Mouse (Mus musculus) ovary, postnatal 14 days (tissue): ENCODE data around the gene Zmynd8.

Experiments used
- DNase-seq: peaks from one replicate; pipeline ENCODE4 v3.0.0; 2022; ENCODE audit warnings: low spot score

Zmynd8 gene

GRCm38 (mm10) chr2:165898202-165899194 lies at the start of gene Zmynd8:
TSS of gene Zmynd8 (minus strand) at chr2:165899016.
- DNase-seq, result no peak

- no peak for DNase-seq
Observed at GRCm38 (mm10) chr2:165948007-165948406, 49.2 kb upstream of the Zmynd8 start.

GRCm38 (mm10) chr2:165946046-165946564 lies 47.3 kb upstream of the Zmynd8 start:
- no peak for DNase-seq

GRCm38 (mm10) chr2:165944576-165945351 lies 45.9 kb upstream of the Zmynd8 start:
- DNase-seq, result no peak

- DNase-seq, result no peak
Observed at GRCm38 (mm10) chr2:165943113-165943512, 44.3 kb upstream of the Zmynd8 start.

- no peak for DNase-seq
Observed at GRCm38 (mm10) chr2:165936106-165936505, 37.3 kb upstream of the Zmynd8 start.

- DNase-seq, result no peak
Observed at GRCm38 (mm10) chr2:165927705-165928104, 28.9 kb upstream of the Zmynd8 start.

- DNase-seq, result no peak
Observed at GRCm38 (mm10) chr2:165926191-165926590, 27.4 kb upstream of the Zmynd8 start.

- DNase-seq, result no peak
Observed at GRCm38 (mm10) chr2:165925144-165925543, 26.3 kb upstream of the Zmynd8 start.

- DNase-seq, result no peak
Observed at GRCm38 (mm10) chr2:165924695-165925094, 25.9 kb upstream of the Zmynd8 start.

GRCm38 (mm10) chr2:165923715-165924114 lies 24.9 kb upstream of the Zmynd8 start:
- no peak for DNase-seq

- no peak for DNase-seq
Observed at GRCm38 (mm10) chr2:165922994-165923393, 24.2 kb upstream of the Zmynd8 start.

GRCm38 (mm10) chr2:165922047-165922728 lies 23.4 kb upstream of the Zmynd8 start:
- no peak for DNase-seq

GRCm38 (mm10) chr2:165914298-165914697 lies 15.5 kb upstream of the Zmynd8 start:
- peak; percentile 95 for DNase-seq

GRCm38 (mm10) chr2:165913073-165913472 lies 14.3 kb upstream of the Zmynd8 start:
- no peak for DNase-seq

- DNase-seq, result no peak
Observed at GRCm38 (mm10) chr2:165909731-165910130, 10.9 kb upstream of the Zmynd8 start.

GRCm38 (mm10) chr2:165907199-165907598 lies 8.4 kb upstream of the Zmynd8 start:
- no peak for DNase-seq

GRCm38 (mm10) chr2:165906332-165906945 lies 7.6 kb upstream of the Zmynd8 start:
- peak; percentile 47 for DNase-seq

GRCm38 (mm10) chr2:165901127-165901384 lies 2.2 kb upstream of the Zmynd8 start:
- no peak for DNase-seq

GRCm38 (mm10) chr2:165900351-165901126 lies 1.7 kb upstream of the Zmynd8 start:
- DNase-seq, result no peak

GRCm38 (mm10) chr2:165899923-165900322 lies 1.1 kb upstream of the Zmynd8 start:
- DNase-seq, result no peak
